Mouse (Mus musculus) erythroid progenitor cell, adult 5-6 weeks (primary cell): ENCODE results near the gene Cbr3. TPM values are rescaled to one million over a fixed set of nuclear protein-coding genes. Genes with fewer than 3 reads are reported as not detected.

Experiments used
- total RNA-seq, 2 experiments: library from RNA; stranded (forward) in 1 of 2; stranded (reverse) in 1 of 2; fragments of 150-400 nt in 1 of 2; fragments of 186-747, 209-891 nt in 1 of 2; gene quantifications; 2 replicates each; pipeline versions ENCODE4 v1.2.3 to v1.2.4; 2015 to 2017; ENCODE audit warnings: low replicate concordance in 2 of 2

Cbr3 gene
- total RNA-seq, 2 experiments from 2014 or later, result not detected

Other genes starting within 250 kb of the Cbr3 start
- gene Setd4, start 79.2 kb upstream of the Cbr3 start, total RNA-seq (2015; ENCODE audit: low replicate concordance), result 27.7 and 32.8 TPM in 2 replicates
- 5.9 and 8.1 TPM in 2 replicates for gene Setd4, start 79.2 kb upstream of the Cbr3 start, total RNA-seq (2017; ENCODE audit: low replicate concordance)
- 15.1 and 22.2 TPM in 2 replicates for gene Cbr1, start 77.4 kb upstream of the Cbr3 start, total RNA-seq (2015; ENCODE audit: low replicate concordance)
- gene Cbr1, start 77.4 kb upstream of the Cbr3 start, total RNA-seq (2017; ENCODE audit: low replicate concordance), result 15.9 and 24.0 TPM in 2 replicates
- gene Gm5678, start 55.1 kb upstream of the Cbr3 start, total RNA-seq (2015; ENCODE audit: low replicate concordance), result not detected in 2 replicates
- not detected in 2 replicates for gene Gm5678, start 55.1 kb upstream of the Cbr3 start, total RNA-seq (2017; ENCODE audit: low replicate concordance)
- 98.0 and 113 TPM in 2 replicates for gene Dop1b, start 28.7 kb downstream of the Cbr3 start, total RNA-seq (2015; ENCODE audit: low replicate concordance)
- gene Dop1b, start 28.7 kb downstream of the Cbr3 start, total RNA-seq (2017; ENCODE audit: low replicate concordance), result 24.0 and 36.8 TPM in 2 replicates
- 133 and 169 TPM in 2 replicates for gene Morc3, start 148.9 kb downstream of the Cbr3 start, total RNA-seq (2015; ENCODE audit: low replicate concordance)
- 112 and 212 TPM in 2 replicates for gene Morc3, start 148.9 kb downstream of the Cbr3 start, total RNA-seq (2017; ENCODE audit: low replicate concordance)
- 44.3 and 52.8 TPM in 2 replicates for gene Chaf1b, start 200.7 kb downstream of the Cbr3 start, total RNA-seq (2015; ENCODE audit: low replicate concordance)
- gene Chaf1b, start 200.7 kb downstream of the Cbr3 start, total RNA-seq (2017; ENCODE audit: low replicate concordance), result 18.5 and 52.9 TPM in 2 replicates